Mouse (Mus musculus): ENCODE measurements around the gene Rps6ka1.

- TF ChIP-seq CTCF (IDR thresholded peaks at IDR 0.05; ENCODE audit: borderline replicate concordance, insufficient read depth, low read length) (no peak), POLR2A (IDR thresholded peaks at IDR 0.05; ENCODE audit: low read depth, low read length) (no peak)
Observed at GRCm38 (mm10) chr4:133881851-133882250, 5.7 kb downstream of the Rps6ka1 start.
